Mouse (Mus musculus) midbrain, embryonic 12.5 days (tissue): Measurements from ENCODE around the gene Dolk. TPM values are rescaled to one million over a fixed set of nuclear protein-coding genes. Genes with fewer than 3 reads are reported as not detected.

ENCODE experiments used
- ATAC-seq: fragments of 200-750 bp; cut with Nextera tagmentation; 2 replicates; pipeline ENCODE4 v1.8.0; 2017; ENCODE audit warnings: low read depth, moderate TSS enrichment, moderate library complexity; ENCODE audit not compliant: low FRiP score
- H3K27ac ChIP-seq: fragments of 300-500 bp; sonication (generic); replicated peaks from 2 replicates; pipeline ENCODE4 v1.5.1; 2016; ENCODE audit warnings: mild to moderate bottlenecking
- H3K27me3 ChIP-seq: fragments of 300-500 bp; sonication (generic); 2 replicates; pipeline ENCODE4 v1.6.1; 2016; ENCODE audit warnings: mild to moderate bottlenecking
- H3K36me3 ChIP-seq: fragments of 300-500 bp; sonication (generic); 2 replicates; pipeline ENCODE4 v1.6.1; 2016
- H3K4me1 ChIP-seq: fragments of 300-500 bp; sonication (generic); 2 replicates; pipeline ENCODE4 v1.6.1; 2016
- H3K4me2 ChIP-seq: fragments of 300-500 bp; sonication (generic); replicated peaks from 2 replicates; pipeline ENCODE4 v1.6.1; 2016; ENCODE audit warnings: mild to moderate bottlenecking, moderate library complexity
- H3K4me3 ChIP-seq: fragments of 300-500 bp; sonication (generic); 2 replicates; pipeline ENCODE4 v1.5.1; 2016; ENCODE audit warnings: mild to moderate bottlenecking
- H3K9ac ChIP-seq: fragments of 300-500 bp; sonication (generic); replicated peaks from 2 replicates; pipeline ENCODE4 v1.6.1; 2016; ENCODE audit warnings: mild to moderate bottlenecking, moderate library complexity
- H3K9me3 ChIP-seq: fragments of 300-500 bp; sonication (generic); 2 replicates; pipeline ENCODE4 v1.6.1; 2016; ENCODE audit warnings: mild to moderate bottlenecking
- WGBS: fragments of 180-500 bp; shearing (Covaris S2); methylation state at CpG from one replicate; pipeline ENCODE4 v1.1.7; 2016; 5-methylcytosine and 5-hydroxymethylcytosine counted together
- polyA plus RNA-seq: library from polyadenylated mRNA; unstranded; fragments of >200 nt; fragmentation: Nextera tagmentation; extraction: Ambion mirVana; gene quantifications from 2 replicates; pipeline ENCODE4 v1.2.1, GENCODE M21; 2016

The Dolk gene
- polyA plus RNA-seq: 25.5 and 28.2 TPM in 2 replicates

GRCm38 (mm10) chr2:30286192-30287026 is at the start of gene Dolk, which contains the start of gene Nup188:
Gene Dolk (minus strand): TSS chr2:30286334.
Gene Nup188 (plus strand): TSS chr2:30286397.
- Histone ChIP-seq H3K9me3 (no peaks in the 10 kb centered on the region), H3K4me2 (peak within 1 kb of the TSS; percentile 99), H3K36me3 (peaks cover 3% of the 10 kb centered on the region; the same call in 1 of the 2 replicates), H3K4me3 (peak within 1 kb of the TSS; percentile 95), H3K9ac (peak within 1 kb of the TSS; percentile 86), H3K27me3 (no peaks in the 10 kb centered on the region), H3K4me1 (peaks cover 22% of the 10 kb centered on the region), H3K27ac (peak within 1 kb of the TSS; percentile 57)
- ATAC-seq: peak; percentile 94
- under 1% methylated on average over 58 of the region's 68 CpGs for WGBS

- Histone ChIP-seq H3K9me3 (no peaks in the 10 kb centered on the region), H3K27me3 (no peaks in the 10 kb centered on the region), H3K27ac (no peak overlapping the region), H3K4me2 (no peak overlapping the region), H3K9ac (no peak overlapping the region), H3K4me1 (no peaks in the 10 kb centered on the region), H3K36me3 (peaks cover 100% of the 10 kb centered on the region), H3K4me3 (no peak overlapping the region)
- no peak for ATAC-seq
- 96% methylated on average over 2 of the region's 2 CpGs for WGBS
Measured at GRCm38 (mm10) chr2:30335324-30335723, 49.2 kb upstream of the Dolk start.

GRCm38 (mm10) chr2:30328791-30329190 is 42.7 kb upstream of the Dolk start:
- Histone ChIP-seq H3K4me1 (no peaks in the 10 kb centered on the region), H3K27me3 (no peaks in the 10 kb centered on the region), H3K9me3 (no peaks in the 10 kb centered on the region), H3K36me3 (peaks cover 99% of the 10 kb centered on the region), H3K9ac (no peak overlapping the region), H3K4me3 (no peak overlapping the region), H3K27ac (no peak overlapping the region), H3K4me2 (no peak overlapping the region)
- ATAC-seq: no peak
- 95% methylated on average over 3 of the region's 3 CpGs for WGBS

- Histone ChIP-seq H3K36me3 (peaks cover 99% of the 10 kb centered on the region), H3K27ac (no peak overlapping the region), H3K4me1 (no peaks in the 10 kb centered on the region), H3K4me3 (no peak overlapping the region), H3K9me3 (no peaks in the 10 kb centered on the region), H3K27me3 (no peaks in the 10 kb centered on the region), H3K9ac (no peak overlapping the region), H3K4me2 (no peak overlapping the region)
- no peak for ATAC-seq
- 92% methylated on average over 7 of the region's 7 CpGs for WGBS
Measured at GRCm38 (mm10) chr2:30327276-30327675, 41.1 kb upstream of the Dolk start.

- peaks cover 97% of the 10 kb centered on the region for H3K36me3 ChIP-seq
- no peak for ATAC-seq
- H3K9ac ChIP-seq: no peak overlapping the region
- H3K4me1 ChIP-seq: no peaks in the 10 kb centered on the region
- WGBS: 94% methylated on average over 5 of the region's 5 CpGs
- no peak overlapping the region for H3K27ac ChIP-seq
- H3K4me2 ChIP-seq: no peak overlapping the region
- H3K27me3 ChIP-seq: no peaks in the 10 kb centered on the region
- H3K4me3 ChIP-seq: no peak overlapping the region
- H3K9me3 ChIP-seq: no peaks in the 10 kb centered on the region
Measured at GRCm38 (mm10) chr2:30325296-30325695, 39.2 kb upstream of the Dolk start.

GRCm38 (mm10) chr2:30323111-30323510 is 37.0 kb upstream of the Dolk start:
- Histone ChIP-seq H3K9ac (no peak overlapping the region), H3K27ac (no peak overlapping the region), H3K9me3 (no peaks in the 10 kb centered on the region), H3K27me3 (no peaks in the 10 kb centered on the region), H3K36me3 (peaks cover 91% of the 10 kb centered on the region), H3K4me3 (no peak overlapping the region), H3K4me2 (no peak overlapping the region), H3K4me1 (no peaks in the 10 kb centered on the region)
- ATAC-seq: no peak
- WGBS: 92% methylated on average over 7 of the region's 7 CpGs

- H3K4me3 ChIP-seq: no peak overlapping the region
- H3K27me3 ChIP-seq: no peaks in the 10 kb centered on the region
- no peak overlapping the region for H3K4me2 ChIP-seq
- no peaks in the 10 kb centered on the region for H3K4me1 ChIP-seq
- H3K27ac ChIP-seq: no peak overlapping the region
- WGBS: 91% methylated on average over 4 of the region's 4 CpGs
- H3K9ac ChIP-seq: no peak overlapping the region
- peaks cover 91% of the 10 kb centered on the region for H3K36me3 ChIP-seq
- no peak for ATAC-seq
- H3K9me3 ChIP-seq: no peaks in the 10 kb centered on the region
Measured at GRCm38 (mm10) chr2:30319260-30319659, 33.1 kb upstream of the Dolk start.

- Histone ChIP-seq H3K4me2 (no peak overlapping the region), H3K27me3 (no peaks in the 10 kb centered on the region), H3K4me3 (no peak overlapping the region), H3K9me3 (no peaks in the 10 kb centered on the region), H3K36me3 (peaks cover 91% of the 10 kb centered on the region), H3K9ac (no peak overlapping the region), H3K4me1 (no peaks in the 10 kb centered on the region), H3K27ac (no peak overlapping the region)
- ATAC-seq: no peak
- 94% methylated on average over 5 of the region's 5 CpGs for WGBS
Measured at GRCm38 (mm10) chr2:30316955-30317354, 30.8 kb upstream of the Dolk start.

- Histone ChIP-seq H3K4me1 (no peaks in the 10 kb centered on the region), H3K9ac (no peak overlapping the region), H3K27me3 (no peaks in the 10 kb centered on the region), H3K27ac (no peak overlapping the region), H3K9me3 (no peaks in the 10 kb centered on the region), H3K36me3 (peaks cover 91% of the 10 kb centered on the region), H3K4me2 (no peak overlapping the region), H3K4me3 (no peak overlapping the region)
- 95% methylated on average over 4 of the region's 4 CpGs for WGBS
- ATAC-seq: no peak
Measured at GRCm38 (mm10) chr2:30316136-30316535, 30.0 kb upstream of the Dolk start.

GRCm38 (mm10) chr2:30311481-30311880 is 25.3 kb upstream of the Dolk start:
- Histone ChIP-seq H3K27me3 (no peaks in the 10 kb centered on the region), H3K4me1 (no peaks in the 10 kb centered on the region), H3K4me3 (no peak overlapping the region), H3K4me2 (no peak overlapping the region), H3K36me3 (peaks cover 98% of the 10 kb centered on the region), H3K9ac (no peak overlapping the region), H3K9me3 (no peaks in the 10 kb centered on the region), H3K27ac (no peak overlapping the region)
- ATAC-seq: no peak
- 94% methylated on average over 2 of the region's 2 CpGs for WGBS

GRCm38 (mm10) chr2:30309351-30309750 is 23.2 kb upstream of the Dolk start:
- H3K4me1 ChIP-seq: no peaks in the 10 kb centered on the region
- H3K36me3 ChIP-seq: peaks cover 98% of the 10 kb centered on the region
- no peaks in the 10 kb centered on the region for H3K27me3 ChIP-seq
- no peak overlapping the region for H3K9ac ChIP-seq
- no peak for ATAC-seq
- H3K9me3 ChIP-seq: no peaks in the 10 kb centered on the region
- WGBS: 92% methylated on average over 3 of the region's 3 CpGs
- no peak overlapping the region for H3K27ac ChIP-seq
- no peak overlapping the region for H3K4me3 ChIP-seq
- H3K4me2 ChIP-seq: no peak overlapping the region

GRCm38 (mm10) chr2:30306087-30306486 is 20.0 kb upstream of the Dolk start:
- Histone ChIP-seq H3K9me3 (no peaks in the 10 kb centered on the region), H3K4me3 (no peak overlapping the region), H3K9ac (no peak overlapping the region), H3K27ac (no peak overlapping the region), H3K27me3 (no peaks in the 10 kb centered on the region), H3K4me2 (no peak overlapping the region), H3K4me1 (no peaks in the 10 kb centered on the region), H3K36me3 (peaks cover 96% of the 10 kb centered on the region)
- WGBS: 97% methylated on average over 7 of the region's 7 CpGs
- ATAC-seq: no peak
